Mouse (Mus musculus) embryonic facial prominence, embryonic 14.5 days (tissue): ENCODE measurements around the gene Gm3952. TPM values are rescaled to one million over a fixed set of nuclear protein-coding genes. Genes with fewer than 3 reads are reported as not detected.

Experiments used
- ATAC-seq: fragments of 200-750 bp; cut with Nextera tagmentation; 2 replicates; pipeline ENCODE4 v1.8.0; 2017; ENCODE audit warnings: low read depth, moderate number of reproducible peaks, moderate TSS enrichment
- DNase-seq: peaks from one replicate; pipeline ENCODE4 v3.0.0-alpha.2; 2015; ENCODE audit warnings: low spot score
- H3K27ac ChIP-seq: fragments of 300-500 bp; sonication (generic); replicated peaks from 2 replicates; pipeline ENCODE4 v1.5.1; 2014; ENCODE audit warnings: low read depth, mild to moderate bottlenecking, low read length, moderate library complexity
- H3K27me3 ChIP-seq: fragments of 300-500 bp; sonication (generic); replicated peaks from 2 replicates; pipeline ENCODE4 v1.6.1; 2014; ENCODE audit warnings: low read length; ENCODE audit not compliant: control insufficient read depth, insufficient read depth
- H3K36me3 ChIP-seq: fragments of 300-500 bp; sonication (generic); 2 replicates; pipeline ENCODE4 v1.6.1; 2014; ENCODE audit warnings: low read length, mixed read lengths; ENCODE audit not compliant: control insufficient read depth, insufficient read depth
- H3K4me1 ChIP-seq: fragments of 300-500 bp; sonication (generic); 2 replicates; pipeline ENCODE4 v1.6.1; 2014; ENCODE audit warnings: antibody characterized with exemption, low read length; ENCODE audit not compliant: control insufficient read depth, insufficient read depth
- H3K4me2 ChIP-seq: fragments of 300-500 bp; sonication (generic); 2 replicates; pipeline ENCODE4 v1.6.1; 2014; ENCODE audit warnings: low read depth, mild to moderate bottlenecking, low read length, moderate library complexity, mixed read lengths
- H3K4me3 ChIP-seq: fragments of 300-500 bp; sonication (generic); 2 replicates; pipeline ENCODE4 v1.5.1; 2014; ENCODE audit warnings: low read depth, mild to moderate bottlenecking, low read length
- H3K9ac ChIP-seq: fragments of 300-500 bp; sonication (generic); 2 replicates; pipeline ENCODE4 v1.6.1; 2014; ENCODE audit warnings: low read depth, mild to moderate bottlenecking, low read length, moderate library complexity, mixed read lengths
- H3K9me3 ChIP-seq: fragments of 300-500 bp; sonication (generic); 2 replicates; pipeline ENCODE4 v1.6.1; 2016; ENCODE audit warnings: low read length; ENCODE audit not compliant: control insufficient read depth
- WGBS: fragments of 180-500 bp; shearing (Covaris S2); extraction: QIAGEN DNeasy Blood & Tissue Kit; methylation state at CpG from one replicate; pipeline ENCODE4 v1.1.7; 2014; 5-methylcytosine and 5-hydroxymethylcytosine counted together
- polyA plus RNA-seq: library from polyadenylated mRNA; unstranded; fragments of >200 nt; fragmentation: Nextera tagmentation; extraction: Ambion mirVana; gene quantifications from 2 replicates; pipeline ENCODE4 v1.2.1, GENCODE M21; 2014

The Gm3952 gene
- polyA plus RNA-seq, 1 experiment from 2014 or later: not detected

- Histone ChIP-seq H3K36me3 (peaks cover 60% of the 10 kb centered on the region), H3K9ac (no peak overlapping the region), H3K27ac (no peak overlapping the region), H3K9me3 (no peaks in the 10 kb centered on the region), H3K27me3 (no peaks in the 10 kb centered on the region), H3K4me2 (no peak overlapping the region), H3K4me3 (no peak overlapping the region), H3K4me1 (no peaks in the 10 kb centered on the region)
- peak; percentile 72 for DNase-seq
- 52% methylated on average over 3 of the region's 3 CpGs for WGBS
- ATAC-seq: no peak
Observed at GRCm38 (mm10) chr8:128709261-128709660, 89.2 kb downstream of the Gm3952 start.

- ATAC-seq (no peak), DNase-seq (no peak)
- WGBS: 75% methylated on average over 2 of the region's 2 CpGs
- Histone ChIP-seq H3K4me1 (no peaks in the 10 kb centered on the region; the same call in 1 of the 2 replicates), H3K27ac (no peak overlapping the region), H3K36me3 (peaks cover 28% of the 10 kb centered on the region), H3K4me3 (no peak overlapping the region), H3K9me3 (no peaks in the 10 kb centered on the region), H3K4me2 (no peak overlapping the region), H3K9ac (no peak overlapping the region), H3K27me3 (no peaks in the 10 kb centered on the region)
Observed at GRCm38 (mm10) chr8:128704836-128705235, 93.7 kb downstream of the Gm3952 start.

GRCm38 (mm10) chr8:128704376-128704775, 94.1 kb downstream of the Gm3952 start:
- Histone ChIP-seq H3K4me3 (no peak overlapping the region), H3K27ac (no peak overlapping the region), H3K36me3 (peaks cover 28% of the 10 kb centered on the region)

GRCm38 (mm10) chr8:128697945-128698344, 100.5 kb downstream of the Gm3952 start:
- ATAC-seq: no peak
- Histone ChIP-seq H3K27me3 (no peaks in the 10 kb centered on the region), H3K27ac (no peak overlapping the region), H3K9ac (no peak overlapping the region), H3K4me2 (no peak overlapping the region), H3K4me1 (0 out of 2 replicates have a peak, but pooled peaks cover 3% of the 10 kb centered on the region), H3K9me3 (no peaks in the 10 kb centered on the region), H3K4me3 (no peak overlapping the region), H3K36me3 (no peaks in the 10 kb centered on the region)
- DNase-seq: peak; percentile 13
- 65% methylated on average over 3 of the region's 3 CpGs for WGBS

More at GRCm38 (mm10) chr8:128704376-128704775, 94.1 kb downstream of the Gm3952 start:
- DNase-seq: no peak
- Histone ChIP-seq H3K4me1 (no peaks in the 10 kb centered on the region; the same call in 1 of the 2 replicates), H3K27me3 (no peaks in the 10 kb centered on the region), H3K4me2 (no peak overlapping the region), H3K9ac (no peak overlapping the region), H3K9me3 (no peaks in the 10 kb centered on the region)
- WGBS: 87% methylated on average over 1 of the region's 1 CpGs
- ATAC-seq: no peak

GRCm38 (mm10) chr8:128696701-128697397, 101.6 kb downstream of the Gm3952 start:
- Histone ChIP-seq H3K9ac (no peak overlapping the region), H3K9me3 (no peaks in the 10 kb centered on the region), H3K4me3 (no peak overlapping the region), H3K4me2 (no peak overlapping the region), H3K4me1 (0 out of 2 replicates have a peak, but pooled peaks cover 3% of the 10 kb centered on the region), H3K27ac (no peak overlapping the region), H3K36me3 (no peaks in the 10 kb centered on the region), H3K27me3 (no peaks in the 10 kb centered on the region)
- WGBS: 92% methylated on average over 1 of the region's 1 CpGs
- ATAC-seq (no peak), DNase-seq (no peak)

Other genes with a start within 250 kb of the Gm3952 start
- gene Itgb1, start 113.0 kb downstream of the Gm3952 start, polyA plus RNA-seq: 331 and 346 TPM in 2 replicates